Mouse (Mus musculus) ES-E14 (cell line): ENCODE data around the gene Zpr1.

Source experiments
- CHD2 ChIP-seq: IDR thresholded peaks from 2 replicates; pipeline ENCODE4 v1.6.1; 2014; ENCODE audit warnings: mild to moderate bottlenecking, low read depth, low read length, inconsistent platforms
- HCFC1 ChIP-seq: IDR thresholded peaks from 2 replicates; pipeline ENCODE4 v1.6.1; 2012; ENCODE audit warnings: low read length, inconsistent platforms, borderline replicate concordance; ENCODE audit not compliant: insufficient read depth
- MAFK ChIP-seq: IDR thresholded peaks from 2 replicates; pipeline ENCODE4 v1.6.1; 2014; ENCODE audit warnings: mild to moderate bottlenecking, low read depth, low read length, inconsistent platforms; ENCODE audit not compliant: insufficient read depth
- ZC3H11A ChIP-seq: IDR thresholded peaks from 2 replicates; pipeline ENCODE4 v1.6.1; 2012; ENCODE audit warnings: low read depth, mild to moderate bottlenecking, inconsistent platforms, low read length, borderline replicate concordance

DNA sequence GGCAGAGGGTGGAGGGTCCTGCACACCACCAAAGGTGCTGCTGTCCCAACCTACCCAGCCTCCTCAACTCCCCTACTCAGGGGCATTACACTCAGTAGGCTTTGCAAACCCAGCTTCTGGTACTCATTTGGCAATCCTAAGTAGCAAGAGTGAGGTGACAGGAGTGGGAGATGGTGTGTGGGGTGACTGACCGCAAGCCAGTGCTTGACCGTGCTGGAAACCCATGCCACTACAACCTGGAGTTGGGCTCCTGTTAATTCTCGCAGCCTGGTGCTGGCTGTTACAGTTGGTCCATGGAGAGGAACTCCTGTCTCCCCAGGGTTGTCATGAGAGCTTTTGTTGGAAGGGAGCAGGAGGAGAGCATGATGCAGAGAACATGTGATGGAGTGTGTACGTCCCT, 2.1 kb upstream of the Zpr1 start:
- no peak for TF ChIP-seq CHD2
- no peak for TF ChIP-seq ZC3H11A
- no peak for TF ChIP-seq MAFK
- TF ChIP-seq HCFC1, result no peak
